Mouse (Mus musculus): ENCODE measurements around the gene Mcrs1. TPM values are rescaled to one million over a fixed set of nuclear protein-coding genes. Genes with fewer than 3 reads are reported as not detected.

Mcrs1 gene
- polyA plus RNA-seq, 1 experiment from 2014 or later = 113 TPM

GRCm38 (mm10) chr15:99205959-99206358, 45.8 kb downstream of the Mcrs1 start:
- Histone ChIP-seq H3K9me3 (replicated peaks; ENCODE audit: control insufficient read depth, low read length) (no peaks in the 10 kb centered on the region), H3K27ac (ENCODE audit: low read length) (no peak overlapping the region), H3K36me3 (ENCODE audit: control insufficient read depth, insufficient read depth, low read length) (peaks cover 12% of the 10 kb centered on the region), H3K9ac (ENCODE audit: low read length) (no peak overlapping the region), H3K27me3 (ENCODE audit: control insufficient read depth, insufficient read depth, low read length) (no peaks in the 10 kb centered on the region), H3K4me1 (ENCODE audit: control insufficient read depth, insufficient read depth, low read length) (no peaks in the 10 kb centered on the region), H3K4me2 (ENCODE audit: low read depth, low read length) (no peak overlapping the region), H3K4me3 (replicated peaks; ENCODE audit: low read length) (no peak overlapping the region)
- no peak for ATAC-seq (ENCODE audit: insufficient read depth, low FRiP score)
- 81% methylated on average over 8 of the region's 8 CpGs for WGBS

GRCm38 (mm10) chr15:99198761-99199160, 53.0 kb downstream of the Mcrs1 start:
- Histone ChIP-seq H3K27ac (ENCODE audit: low read length) (no peak overlapping the region), H3K36me3 (ENCODE audit: control insufficient read depth, insufficient read depth, low read length) (peaks cover 3% of the 10 kb centered on the region; the same call in 1 of the 2 replicates), H3K9me3 (replicated peaks; ENCODE audit: control insufficient read depth, low read length) (no peaks in the 10 kb centered on the region), H3K27me3 (ENCODE audit: control insufficient read depth, insufficient read depth, low read length) (no peaks in the 10 kb centered on the region), H3K4me1 (ENCODE audit: control insufficient read depth, insufficient read depth, low read length) (no peaks in the 10 kb centered on the region), H3K4me2 (ENCODE audit: low read depth, low read length) (no peak overlapping the region), H3K9ac (ENCODE audit: low read length) (no peak overlapping the region), H3K4me3 (replicated peaks; ENCODE audit: low read length) (no peak overlapping the region)
- ATAC-seq (ENCODE audit: insufficient read depth, low FRiP score) = no peak

GRCm38 (mm10) chr15:99195043-99195442, 56.7 kb downstream of the Mcrs1 start:
- ATAC-seq (ENCODE audit: insufficient read depth, low FRiP score) = no peak
- H3K27me3 ChIP-seq (ENCODE audit: control insufficient read depth, insufficient read depth, low read length) = no peaks in the 10 kb centered on the region

GRCm38 (mm10) chr15:99194358-99194757, 57.4 kb downstream of the Mcrs1 start:
- Histone ChIP-seq H3K36me3 (ENCODE audit: control insufficient read depth, insufficient read depth, low read length) (0 out of 2 replicates have a peak, but pooled peaks cover 8% of the 10 kb centered on the region), H3K9me3 (replicated peaks; ENCODE audit: control insufficient read depth, low read length) (no peaks in the 10 kb centered on the region), H3K27me3 (ENCODE audit: control insufficient read depth, insufficient read depth, low read length) (no peaks in the 10 kb centered on the region), H3K4me2 (ENCODE audit: low read depth, low read length) (no peak overlapping the region), H3K27ac (ENCODE audit: low read length) (no peak overlapping the region), H3K9ac (ENCODE audit: low read length) (no peak overlapping the region), H3K4me3 (replicated peaks; ENCODE audit: low read length) (no peak overlapping the region), H3K4me1 (ENCODE audit: control insufficient read depth, insufficient read depth, low read length) (no peaks in the 10 kb centered on the region)
- no peak for ATAC-seq (ENCODE audit: insufficient read depth, low FRiP score)
- WGBS = 77% methylated on average over 10 of the region's 10 CpGs

More at GRCm38 (mm10) chr15:99195043-99195442, 56.7 kb downstream of the Mcrs1 start:
- Histone ChIP-seq H3K4me1 (ENCODE audit: control insufficient read depth, insufficient read depth, low read length) (no peaks in the 10 kb centered on the region), H3K9ac (ENCODE audit: low read length) (no peak overlapping the region), H3K36me3 (ENCODE audit: control insufficient read depth, insufficient read depth, low read length) (0 out of 2 replicates have a peak, but pooled peaks cover 8% of the 10 kb centered on the region), H3K4me3 (replicated peaks; ENCODE audit: low read length) (no peak overlapping the region), H3K9me3 (replicated peaks; ENCODE audit: control insufficient read depth, low read length) (no peaks in the 10 kb centered on the region), H3K27ac (ENCODE audit: low read length) (no peak overlapping the region), H3K4me2 (ENCODE audit: low read depth, low read length) (no peak overlapping the region)
- WGBS = 48% methylated on average over 6 of the region's 6 CpGs

Other genes starting within 250 kb of the Mcrs1 start
- 196 and 209 TPM in 2 replicates for gene Tuba1c, start 222.1 kb downstream of the Mcrs1 start, polyA plus RNA-seq (2015; fragmentation: Nextera tagmentation; extraction: Ambion mirVana)
- gene Prph, start 196.8 kb downstream of the Mcrs1 start, polyA plus RNA-seq (2015; fragmentation: Nextera tagmentation; extraction: Ambion mirVana) = 24.4 and 25.4 TPM in 2 replicates
- gene Troap, start 177.4 kb downstream of the Mcrs1 start, polyA plus RNA-seq (2015; fragmentation: Nextera tagmentation; extraction: Ambion mirVana) = 25.6 and 26.4 TPM in 2 replicates
- not detected in 2 replicates for gene C1ql4, start 164.1 kb downstream of the Mcrs1 start, polyA plus RNA-seq (2015; fragmentation: Nextera tagmentation; extraction: Ambion mirVana)
- 14.1 TPM in 2 replicates for gene Dnajc22, start 158.8 kb downstream of the Mcrs1 start, polyA plus RNA-seq (2015; fragmentation: Nextera tagmentation; extraction: Ambion mirVana)
- gene Spats2, start 126.0 kb downstream of the Mcrs1 start, polyA plus RNA-seq (2015; fragmentation: Nextera tagmentation; extraction: Ambion mirVana) = 18.3 and 20.2 TPM in 2 replicates
- 0.52 and 0.66 TPM in 2 replicates for gene Kcnh3, start 27.1 kb downstream of the Mcrs1 start, polyA plus RNA-seq (2015; fragmentation: Nextera tagmentation; extraction: Ambion mirVana)
- gene Prpf40b, start 43.1 kb upstream of the Mcrs1 start, polyA plus RNA-seq (2015; fragmentation: Nextera tagmentation; extraction: Ambion mirVana) = 42.5 and 44.3 TPM in 2 replicates
- gene Fam186b, start 43.9 kb upstream of the Mcrs1 start, polyA plus RNA-seq (2015; fragmentation: Nextera tagmentation; extraction: Ambion mirVana) = 0.06 and 0.10 TPM in 2 replicates
- gene Fmnl3, start 118.5 kb upstream of the Mcrs1 start, polyA plus RNA-seq (2015; fragmentation: Nextera tagmentation; extraction: Ambion mirVana) = 14.2 and 16.6 TPM in 2 replicates
- gene Tmbim6, start 140.9 kb upstream of the Mcrs1 start, polyA plus RNA-seq (2015; fragmentation: Nextera tagmentation; extraction: Ambion mirVana) = 438 and 480 TPM in 2 replicates
- gene Nckap5l, start 205.8 kb upstream of the Mcrs1 start, polyA plus RNA-seq (2015; fragmentation: Nextera tagmentation; extraction: Ambion mirVana) = 3.7 and 4.6 TPM in 2 replicates
- gene Bcdin3d, start 222.8 kb upstream of the Mcrs1 start, polyA plus RNA-seq (2015; fragmentation: Nextera tagmentation; extraction: Ambion mirVana) = 11.6 and 12.9 TPM in 2 replicates